In genomic region chr5:29475041-29475440, GRCm38 (mm10) we compare ENCODE assay signal across 24 mouse cellular contexts. TPM values are rescaled to one million over a fixed set of nuclear protein-coding genes. Genes with fewer than 3 reads are reported as not detected.
DNase-seq lines count a peak whose midpoint lies in the region; ATAC-seq lines count a peak whose summit lies in the region.
"Had no signal": no experiment of that assay in that cellular context is flagged by ENCODE, and none has a peak within 500 bp of the region (broad histone marks: within the 10 kb centered on the region; RNA-seq: fewer than 3 reads in every experiment).

No protein-coding gene starts in this region.

- no peaks in the 10 kb centered on the region for H3K36me3 ChIP-seq in midbrain, embryonic 11.5 days (ENCODE audit: control insufficient read depth, insufficient read depth, low read length)
- no peaks in the 10 kb centered on the region for H3K36me3 ChIP-seq in midbrain, embryonic 15.5 days (replicated peaks)
- no peaks in the 10 kb centered on the region for H3K36me3 ChIP-seq in stomach, embryonic 15.5 days
- no peaks in the 10 kb centered on the region for H3K36me3 ChIP-seq in forebrain, embryonic 16.5 days (ENCODE audit: control insufficient read depth, insufficient read depth)
- H3K36me3 ChIP-seq: embryonic facial prominence, embryonic 15.5 days; forebrain, embryonic 10.5 days; heart, embryonic 13.5 days; hindbrain, embryonic 12.5 days had no signal

- peaks cover 15% of the 10 kb centered on the region for H3K4me1 ChIP-seq in midbrain, embryonic 11.5 days (ENCODE audit: control insufficient read depth, insufficient read depth, low read length)
- peaks cover 16% of the 10 kb centered on the region for H3K4me1 ChIP-seq in midbrain, embryonic 15.5 days
- H3K4me1 ChIP-seq in stomach, embryonic 15.5 days: 0 out of 2 replicates have a peak, but pooled peaks cover 13% of the 10 kb centered on the region
- H3K4me1 ChIP-seq in forebrain, embryonic 16.5 days (replicated peaks; ENCODE audit: control insufficient read depth, insufficient read depth, low read length): peaks cover 13% of the 10 kb centered on the region

- no peak overlapping the region for H3K4me3 ChIP-seq in midbrain, embryonic 11.5 days (ENCODE audit: low read depth, low read length)
- no peak overlapping the region for H3K4me3 ChIP-seq in midbrain, embryonic 15.5 days
- peak overlapping the region; percentile 49; the same call in 1 of the 2 replicates for H3K4me3 ChIP-seq in stomach, embryonic 15.5 days (replicated peaks)
- H3K4me3 ChIP-seq in forebrain, embryonic 16.5 days (replicated peaks; ENCODE audit: low read length): no peak overlapping the region
- H3K4me3 ChIP-seq: embryonic facial prominence, embryonic 15.5 days; erythroblast, embryonic 14.5 days; forebrain, embryonic 10.5 days; heart, embryonic 13.5 days; hindbrain, embryonic 12.5 days had no signal

- no peak for ATAC-seq in midbrain, embryonic 11.5 days (ENCODE audit: low FRiP score)
- ATAC-seq in midbrain, embryonic 15.5 days (replicated peaks): no peak
- no peak for ATAC-seq in stomach, embryonic 15.5 days (ENCODE audit: insufficient read depth, low FRiP score, low read depth)
- no peak for ATAC-seq in forebrain, embryonic 16.5 days
- ATAC-seq: forebrain, embryonic 14.5 days; hindbrain, postnatal 0 days had no signal

- WGBS in midbrain, embryonic 11.5 days: under 1% methylated on average over 10 of the region's 10 CpGs
- 3% methylated on average over 10 of the region's 10 CpGs for WGBS in midbrain, embryonic 15.5 days
- WGBS in stomach, embryonic 15.5 days: 12% methylated on average over 10 of the region's 10 CpGs
- WGBS in forebrain, embryonic 16.5 days: 2% methylated on average over 10 of the region's 10 CpGs

- no peak overlapping the region for H3K4me2 ChIP-seq in midbrain, embryonic 11.5 days
- H3K4me2 ChIP-seq in midbrain, embryonic 15.5 days: no peak overlapping the region
- H3K4me2 ChIP-seq in stomach, embryonic 15.5 days: peak overlapping the region; percentile 74; the same call in 1 of the 2 replicates
- no peak overlapping the region for H3K4me2 ChIP-seq in forebrain, embryonic 16.5 days (ENCODE audit: low read length)
- H3K4me2 ChIP-seq: embryonic facial prominence, embryonic 15.5 days; heart, embryonic 13.5 days; hindbrain, embryonic 12.5 days had no signal

- no peak overlapping the region for H3K27ac ChIP-seq in midbrain, embryonic 11.5 days (ENCODE audit: low read depth, low read length)
- no peak overlapping the region for H3K27ac ChIP-seq in midbrain, embryonic 15.5 days
- H3K27ac ChIP-seq in stomach, embryonic 15.5 days: no peak overlapping the region
- H3K27ac ChIP-seq in forebrain, embryonic 16.5 days (ENCODE audit: low read length): no peak overlapping the region
- H3K27ac ChIP-seq: embryonic facial prominence, embryonic 15.5 days; forebrain, embryonic 10.5 days; heart, embryonic 13.5 days; hindbrain, embryonic 12.5 days; hindbrain, postnatal 0 days had no signal

- peaks cover 100% of the 10 kb centered on the region for H3K27me3 ChIP-seq in midbrain, embryonic 11.5 days (ENCODE audit: control insufficient read depth, insufficient read depth, low read length)
- peaks cover 96% of the 10 kb centered on the region for H3K27me3 ChIP-seq in midbrain, embryonic 15.5 days (replicated peaks)
- H3K27me3 ChIP-seq in stomach, embryonic 15.5 days (replicated peaks): peaks cover 71% of the 10 kb centered on the region
- H3K27me3 ChIP-seq in forebrain, embryonic 16.5 days (replicated peaks; ENCODE audit: control insufficient read depth, insufficient read depth, low read length): peaks cover 91% of the 10 kb centered on the region

- DNase-seq in embryo, embryonic 10.5 days (ENCODE audit: low spot score): peak; percentile 29
- DNase-seq in embryo, embryonic 10 days (ENCODE audit: low spot score): no peak
- DNase-seq in midbrain, embryonic 11.5 days (ENCODE audit: low spot score, missing footprints): peak; percentile 95
- DNase-seq in embryo, embryonic 9.5 days (ENCODE audit: extremely low spot score): peak; percentile 42
- no peak for DNase-seq in ovary, postnatal 36 days (ENCODE audit: low spot score)
- DNase-seq: adrenal gland, adult 2 months; adrenal gland, postnatal 25 days; B cell, adult 2 months; cerebellum, adult 2 months; gastrocnemius, postnatal 36 days; heart, adult 11 months; heart, postnatal 36 days had no signal

- no peaks in the 10 kb centered on the region for H3K9me3 ChIP-seq in midbrain, embryonic 11.5 days (ENCODE audit: control insufficient read depth, low read length)
- H3K9me3 ChIP-seq in midbrain, embryonic 15.5 days: no peaks in the 10 kb centered on the region
- no peaks in the 10 kb centered on the region for H3K9me3 ChIP-seq in stomach, embryonic 15.5 days
- H3K9me3 ChIP-seq in forebrain, embryonic 16.5 days (ENCODE audit: control insufficient read depth, low read length): no peaks in the 10 kb centered on the region
- H3K9me3 ChIP-seq: embryonic facial prominence, embryonic 15.5 days; forebrain, embryonic 10.5 days; heart, embryonic 13.5 days; hindbrain, embryonic 12.5 days had no signal

- H3K9ac ChIP-seq in midbrain, embryonic 11.5 days (ENCODE audit: low read length): no peak overlapping the region
- no peak overlapping the region for H3K9ac ChIP-seq in midbrain, embryonic 15.5 days
- no peak overlapping the region for H3K9ac ChIP-seq in stomach, embryonic 15.5 days
- H3K9ac ChIP-seq in forebrain, embryonic 16.5 days (replicated peaks; ENCODE audit: low read depth, low read length): no peak overlapping the region
- H3K9ac ChIP-seq: embryonic facial prominence, embryonic 15.5 days; heart, embryonic 13.5 days; hindbrain, embryonic 12.5 days had no signal

RNA-seq across cellular contexts. Expression of gene Mnx1, which starts 3.2 kb away (rescaled TPM):
- polyA plus RNA-seq in midbrain, embryonic 11.5 days (2014; fragmentation: Nextera tagmentation; extraction: Ambion mirVana): not detected in 2 replicates
- polyA plus RNA-seq in midbrain, embryonic 15.5 days (2015; fragmentation: Nextera tagmentation; extraction: Ambion mirVana): not detected in 2 replicates
- polyA plus RNA-seq in stomach, embryonic 15.5 days (2015; fragmentation: Nextera tagmentation; extraction: Ambion mirVana): 2.2 and 3.1 TPM in 2 replicates
- polyA plus RNA-seq in forebrain, embryonic 16.5 days (2015; fragmentation: Nextera tagmentation; extraction: Ambion mirVana): not detected in 2 replicates
- polyA plus RNA-seq: adrenal gland, adult 2 months; cerebellum, adult 2 months; embryonic facial prominence, embryonic 11.5 days; erythroblast, embryonic 14.5 days; forebrain, embryonic 10.5 days; forebrain, embryonic 14.5 days; heart, embryonic 13.5 days; heart, postnatal 0 days; hindbrain, postnatal 0 days had no signal

RNA-seq across cellular contexts. Expression of gene Nom1, which starts 40.6 kb away (rescaled TPM):
- 26.4 and 32.1 TPM in 2 replicates for polyA plus RNA-seq in midbrain, embryonic 11.5 days (2014; fragmentation: Nextera tagmentation; extraction: Ambion mirVana)
- 20.6 and 22.6 TPM in 2 replicates for polyA plus RNA-seq in midbrain, embryonic 15.5 days (2015; fragmentation: Nextera tagmentation; extraction: Ambion mirVana)
- polyA plus RNA-seq in stomach, embryonic 15.5 days (2015; fragmentation: Nextera tagmentation; extraction: Ambion mirVana): 22.8 and 29.5 TPM in 2 replicates
- polyA plus RNA-seq in forebrain, embryonic 16.5 days (2015; fragmentation: Nextera tagmentation; extraction: Ambion mirVana): 24.1 and 26.0 TPM in 2 replicates

Comparison
In these comparisons a context has a peak if more than half of its experiments do, and no peak if none do; other contexts are left out.
1. DNase-seq: peak in embryo, embryonic 10.5 days (single experiment), midbrain, embryonic 11.5 days (single experiment) and embryo, embryonic 9.5 days (single experiment); none in embryo, embryonic 10 days (single experiment) and ovary, postnatal 36 days (single experiment).